Mouse (Mus musculus): Measurements from ENCODE around the gene Tgm4.

Tgm4 gene

GRCm38 (mm10) chr9:123034426-123034825 lies at the start of gene Tgm4:
Tgm4 (plus strand) TSS chr9:123034726.
- no peak for DNase-seq

- no peak for DNase-seq
Measured at GRCm38 (mm10) chr9:122998406-122999192, 35.9 kb upstream of the Tgm4 start.

- DNase-seq = no peak
Measured at GRCm38 (mm10) chr9:122999193-122999586, 35.3 kb upstream of the Tgm4 start.

- DNase-seq = no peak
Measured at GRCm38 (mm10) chr9:123004718-123005117, 29.8 kb upstream of the Tgm4 start.

- DNase-seq = no peak
Measured at GRCm38 (mm10) chr9:123006071-123006470, 28.5 kb upstream of the Tgm4 start.

- peak; percentile 89 for DNase-seq
Measured at GRCm38 (mm10) chr9:123020995-123021631, 13.4 kb upstream of the Tgm4 start, which contains the start of gene Tmem42. Tmem42 (plus strand) TSS chr9:123021326.

- DNase-seq = no peak
Measured at GRCm38 (mm10) chr9:123021636-123022379, 12.7 kb upstream of the Tgm4 start.

GRCm38 (mm10) chr9:123024201-123024600 lies 10.3 kb upstream of the Tgm4 start:
- DNase-seq = no peak

GRCm38 (mm10) chr9:123031496-123032246 lies 2.9 kb upstream of the Tgm4 start:
- DNase-seq = no peak

- no peak for DNase-seq
Measured at GRCm38 (mm10) chr9:123047665-123048064, 13.1 kb downstream of the Tgm4 start.

GRCm38 (mm10) chr9:123058724-123059292 lies 24.3 kb downstream of the Tgm4 start:
- DNase-seq = peak; percentile 20

GRCm38 (mm10) chr9:123060172-123060571 lies 25.6 kb downstream of the Tgm4 start:
- DNase-seq = no peak

GRCm38 (mm10) chr9:123079149-123079548 lies 44.6 kb downstream of the Tgm4 start:
- no peak for DNase-seq

- DNase-seq = no peak
Measured at GRCm38 (mm10) chr9:123080355-123080754, 45.8 kb downstream of the Tgm4 start.

GRCm38 (mm10) chr9:123080796-123081195 lies 46.3 kb downstream of the Tgm4 start:
- DNase-seq = no peak

- DNase-seq = peak; percentile 79
Measured at GRCm38 (mm10) chr9:123085373-123085772, 50.8 kb downstream of the Tgm4 start.

- DNase-seq = no peak
Measured at GRCm38 (mm10) chr9:123087558-123087957, 53.0 kb downstream of the Tgm4 start.

GRCm38 (mm10) chr9:123090844-123091243 lies 56.3 kb downstream of the Tgm4 start:
- DNase-seq = no peak

GRCm38 (mm10) chr9:123099631-123100455 lies 65.3 kb downstream of the Tgm4 start:
- no peak for DNase-seq

- DNase-seq = peak; percentile 35
Measured at GRCm38 (mm10) chr9:123103425-123103824, 68.9 kb downstream of the Tgm4 start.

GRCm38 (mm10) chr9:123104362-123104761 lies 69.8 kb downstream of the Tgm4 start:
- DNase-seq = peak; percentile 33

All from lung, postnatal 36 days (tissue).